Mouse (Mus musculus) brain, embryonic 18.5 days (tissue): ENCODE measurements at regions not wholly inside any gene's neighbourhood (a gene's known extent, or its start where the extent isn't known, plus 50 kb on each side); places are given as distances from the start of the nearest gene placed in this dataset.

Experiments
- DNase-seq: peaks from one replicate; pipeline ENCODE4 v3.0.0-alpha.2; 2012; ENCODE audit warnings: low read depth, low spot score

DNA sequence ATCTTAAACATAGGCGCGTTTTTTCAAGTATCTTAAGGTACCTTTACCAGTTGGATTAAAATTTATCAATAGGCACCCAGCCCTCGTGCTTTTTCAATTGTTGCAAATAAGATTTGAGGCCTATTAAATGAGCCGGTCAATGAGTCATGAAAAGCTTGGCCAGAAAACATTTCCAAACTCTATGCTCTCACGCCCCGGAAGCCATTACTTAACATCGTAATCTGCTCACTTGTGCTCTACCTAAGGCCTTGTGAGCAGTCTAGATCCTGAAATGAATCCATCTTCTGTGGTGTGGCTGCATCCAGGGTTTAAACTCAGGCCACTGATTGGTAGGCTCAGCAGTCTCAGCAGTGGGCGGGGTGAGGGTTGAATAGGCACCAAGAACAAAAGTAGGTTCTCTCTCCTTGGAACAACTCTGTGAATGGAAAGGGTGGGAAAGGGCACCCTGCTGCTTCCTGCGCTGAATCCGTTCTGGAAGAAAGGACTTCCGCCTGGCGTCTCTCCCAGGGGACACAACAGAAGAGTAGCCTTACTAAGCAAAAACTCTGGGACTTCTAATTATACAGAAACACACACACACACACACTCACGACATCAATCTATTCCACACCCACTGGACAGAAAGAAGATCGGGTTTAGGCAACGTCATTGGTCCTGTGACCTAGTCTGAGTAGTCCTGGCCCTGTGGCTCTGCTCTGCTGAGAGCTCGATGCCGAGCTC, 53.4 kb upstream of the Fmnl2 start:
- DNase-seq: peak; percentile 8

DNA sequence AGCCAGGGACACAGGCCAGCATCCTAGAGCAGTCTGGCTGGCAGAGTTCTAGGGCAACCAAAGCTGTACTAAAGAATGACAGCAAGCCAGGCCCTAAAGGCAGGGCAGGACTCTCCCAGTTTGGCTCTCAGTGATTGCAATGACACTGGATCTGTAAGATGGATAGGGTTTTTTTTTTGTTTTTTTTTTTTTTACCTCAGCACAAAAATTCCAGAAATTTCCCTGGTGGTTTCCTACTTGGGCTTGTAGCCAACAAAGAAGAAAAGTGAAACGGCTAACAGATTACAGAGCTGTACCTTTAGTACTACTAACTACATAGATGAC, 52.9 kb upstream of the Fmnl2 start:
- DNase-seq: no peak

DNA sequence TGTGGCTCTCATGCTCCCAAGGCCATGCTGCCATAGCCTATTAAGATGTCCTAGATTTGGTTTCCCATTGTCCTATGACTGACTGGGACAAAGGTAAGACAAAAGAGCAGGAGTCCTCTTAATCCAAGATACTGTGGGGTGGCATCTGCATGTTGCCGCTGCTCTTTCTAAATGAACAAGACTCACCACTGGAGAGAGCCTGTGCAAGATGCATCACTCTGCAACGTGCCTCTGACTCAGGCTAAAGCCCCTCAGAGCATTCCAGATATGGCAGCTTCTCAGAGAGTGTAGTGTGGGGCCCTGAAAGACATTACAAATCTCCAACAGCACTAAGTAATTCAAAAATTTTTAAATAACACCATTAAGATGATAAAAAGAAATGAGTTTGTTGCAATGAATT, 49.8 kb upstream of the Fmnl2 start:
- no peak for DNase-seq
